Mouse (Mus musculus): Measurements from ENCODE around the gene Socs2.
"Not testable (repeated sequence)": the region's sequence is repeated elsewhere in the genome, so short reads cannot be mapped to it uniquely, and the experiment has no call there.

Gene Socs2

GRCm38 (mm10) chr10:95392073-95392472, 24.9 kb downstream of the Socs2 start:
- DNase-seq (ENCODE audit: low spot score) = no peak

DNA sequence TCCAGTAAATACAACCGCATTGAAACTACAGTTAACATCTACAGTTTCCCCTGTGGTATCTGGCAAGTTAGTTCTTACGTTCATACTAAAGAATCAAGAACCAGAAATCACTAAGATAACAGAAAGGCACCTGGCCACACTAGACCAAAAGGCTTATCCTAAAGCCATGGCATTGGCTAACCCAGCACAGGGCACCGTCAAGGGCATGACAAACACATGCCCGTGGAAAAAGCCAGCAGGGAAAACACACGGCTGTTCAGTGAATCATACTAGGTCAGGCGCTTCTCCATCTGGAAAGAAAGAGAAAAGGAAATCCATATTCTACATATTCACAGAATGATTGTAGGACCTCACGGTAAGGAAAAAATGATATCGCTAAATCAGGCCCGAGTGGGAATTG, 26.1 kb downstream of the Socs2 start:
- DNase-seq (ENCODE audit: low spot score) = no peak

- DNase-seq (ENCODE audit: low spot score) = not testable (repeated sequence)
Observed at GRCm38 (mm10) chr10:95389805-95390204, 27.2 kb downstream of the Socs2 start.

GRCm38 (mm10) chr10:95388821-95389477, 28.0 kb downstream of the Socs2 start:
- DNase-seq (ENCODE audit: low spot score) = no peak

GRCm38 (mm10) chr10:95386527-95386926, 30.5 kb downstream of the Socs2 start:
- no peak for DNase-seq (ENCODE audit: low spot score)

- peak; percentile 31 for DNase-seq (ENCODE audit: low spot score)
Observed at GRCm38 (mm10) chr10:95385801-95386203, 31.2 kb downstream of the Socs2 start.

DNA sequence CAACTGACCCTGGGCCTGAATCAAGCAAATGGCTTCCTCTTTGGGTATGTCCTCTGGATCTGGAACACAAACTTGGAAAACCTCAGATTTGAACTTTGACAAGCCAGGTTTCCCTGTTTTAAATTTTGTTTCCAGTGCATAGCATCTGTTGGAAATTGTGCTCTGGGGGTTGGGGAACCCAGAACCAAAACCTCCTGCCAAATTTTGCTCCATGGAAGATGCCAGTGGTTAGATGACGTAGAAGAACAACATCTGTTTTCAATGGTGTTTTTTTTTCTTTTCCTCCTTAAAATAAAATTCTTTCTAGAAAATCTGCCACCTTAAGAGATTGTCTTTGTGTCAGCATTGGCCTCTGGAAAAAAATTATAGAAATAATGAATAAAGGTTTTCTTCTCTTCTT, 31.9 kb downstream of the Socs2 start:
- no peak for DNase-seq (ENCODE audit: low spot score)

- DNase-seq (ENCODE audit: low spot score) = no peak
Observed at GRCm38 (mm10) chr10:95384446-95384845, 32.5 kb downstream of the Socs2 start.

- DNase-seq (ENCODE audit: low spot score) = no peak
Observed at GRCm38 (mm10) chr10:95373340-95373739, 43.6 kb downstream of the Socs2 start.

DNA sequence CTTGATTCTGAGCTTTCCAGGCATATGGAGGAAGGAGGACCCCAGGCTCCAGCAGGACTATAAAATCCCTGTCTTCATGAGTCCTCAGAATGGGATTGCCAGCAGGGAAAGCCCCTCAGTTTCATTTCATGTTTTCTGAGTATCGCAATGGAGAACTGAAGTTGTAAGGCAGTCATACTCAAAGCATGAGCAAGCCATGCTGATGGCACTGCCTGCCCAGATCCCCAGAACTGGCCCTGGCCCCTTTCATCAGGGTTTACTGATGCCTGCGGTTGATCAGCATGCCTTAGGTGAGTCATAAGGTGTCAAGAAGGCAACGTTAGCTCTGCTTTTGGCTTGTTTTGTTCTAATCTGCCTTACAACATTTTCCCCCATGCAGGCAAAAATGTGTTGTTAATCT, 45.0 kb downstream of the Socs2 start:
- no peak for DNase-seq (ENCODE audit: low spot score)

GRCm38 (mm10) chr10:95369190-95369589, 47.8 kb downstream of the Socs2 start:
- no peak for DNase-seq (ENCODE audit: low spot score)

DNA sequence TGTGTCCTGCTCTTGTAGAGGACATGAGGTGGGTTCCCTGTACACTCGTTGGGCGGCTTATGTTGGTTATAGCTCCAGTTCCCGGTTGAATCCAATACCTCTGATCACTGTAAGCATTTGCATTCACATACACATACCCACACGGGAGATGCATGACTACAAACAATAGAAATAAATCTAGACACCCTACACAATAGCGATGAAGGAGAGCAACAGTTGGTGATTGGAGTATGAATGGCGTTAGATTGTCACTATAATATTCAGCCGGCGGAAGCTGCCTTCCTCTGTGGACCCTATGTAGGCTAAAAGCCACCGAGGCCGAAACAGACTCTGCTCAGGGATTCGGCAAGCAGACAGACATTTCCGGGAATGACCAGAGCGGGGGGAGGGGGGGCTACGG, 48.8 kb downstream of the Socs2 start:
- no peak for DNase-seq (ENCODE audit: low spot score)

- no peak for DNase-seq (ENCODE audit: low spot score)
Observed at GRCm38 (mm10) chr10:95367661-95368089, 49.3 kb downstream of the Socs2 start.

DNA sequence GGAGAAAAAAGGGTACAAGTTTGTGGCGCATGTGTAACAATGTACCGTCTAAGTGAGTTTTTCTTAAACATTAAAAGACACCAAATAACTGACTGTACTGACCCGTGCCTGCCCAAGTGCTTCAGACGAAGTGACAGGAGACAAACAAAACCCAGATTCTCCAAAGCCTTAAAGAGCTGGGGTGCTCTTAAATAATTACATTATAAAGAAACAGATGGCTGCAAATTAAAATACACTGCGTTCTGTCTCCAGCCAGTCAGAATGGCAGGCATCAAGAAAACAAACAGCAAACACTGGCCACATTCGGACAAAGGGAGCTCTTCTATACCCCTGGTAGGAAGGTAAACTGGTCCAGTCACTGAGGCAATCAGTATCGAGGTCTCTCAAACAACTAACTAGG, 49.7 kb downstream of the Socs2 start:
- no peak for DNase-seq (ENCODE audit: low spot score)

DNA sequence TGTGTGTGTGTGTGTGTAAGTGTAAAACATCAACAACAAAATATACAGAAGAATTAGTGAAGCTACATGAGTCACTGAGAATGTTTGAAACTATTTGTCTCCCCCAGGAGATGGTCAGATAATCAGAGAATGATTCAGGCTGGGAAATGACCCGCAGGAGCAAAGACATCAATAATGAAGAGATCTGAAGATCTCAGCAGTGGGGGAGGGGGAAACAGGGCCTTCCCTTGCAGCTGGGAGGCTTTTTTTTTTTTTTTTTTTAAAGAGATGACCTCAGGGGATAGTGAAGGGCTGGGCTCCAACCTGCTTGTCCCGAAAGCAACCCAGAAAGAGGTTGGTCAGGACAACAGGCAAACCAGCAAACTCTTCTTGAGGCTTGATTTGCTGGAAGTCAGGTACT, 54.7 kb downstream of the Socs2 start:
- DNase-seq (ENCODE audit: low spot score) = no peak

GRCm38 (mm10) chr10:95361260-95361841, 55.6 kb downstream of the Socs2 start:
- DNase-seq (ENCODE audit: low spot score) = no peak

DNA sequence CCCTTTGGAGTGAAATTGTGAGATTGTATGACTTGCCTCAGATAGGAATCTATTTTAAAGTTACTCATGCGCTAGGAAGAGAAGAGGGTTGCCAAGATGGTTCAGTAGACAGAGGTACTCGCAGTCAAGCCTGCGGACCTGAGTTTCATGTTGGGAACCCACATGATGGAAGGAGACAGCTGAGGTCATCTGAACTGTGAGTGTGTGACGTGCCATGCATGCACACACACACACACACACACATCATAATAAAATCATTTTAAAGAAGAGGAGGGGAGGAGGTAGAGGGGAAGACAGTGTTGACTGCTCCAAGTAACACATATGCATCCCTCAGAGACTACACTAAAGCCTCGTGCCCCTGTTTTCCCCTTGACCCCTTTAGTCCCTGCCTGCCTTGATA, 56.9 kb downstream of the Socs2 start:
- no peak for DNase-seq (ENCODE audit: low spot score)

DNA sequence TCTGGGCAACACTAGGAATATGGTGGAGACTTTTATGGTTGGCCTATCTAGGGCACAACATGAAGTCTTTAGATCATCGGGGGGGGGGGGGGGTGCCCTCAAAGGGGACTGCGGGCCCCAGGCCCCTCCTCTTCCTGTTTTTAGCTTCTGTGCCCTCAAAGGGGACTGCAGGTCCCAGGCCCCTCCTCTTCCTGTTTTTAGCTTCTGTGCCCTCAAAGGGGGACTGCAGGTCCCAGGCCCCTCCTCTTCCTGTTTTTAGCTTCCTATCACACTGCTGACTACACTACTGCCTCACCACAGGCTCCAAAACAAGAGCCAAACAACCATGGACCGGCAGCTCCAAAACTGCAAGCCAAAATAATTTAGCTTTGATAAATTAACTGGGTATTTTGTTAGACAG, 59.3 kb downstream of the Socs2 start:
- DNase-seq (ENCODE audit: low spot score) = no peak

- DNase-seq (ENCODE audit: low spot score) = no peak
Observed at GRCm38 (mm10) chr10:95356711-95357110, 60.3 kb downstream of the Socs2 start.

- no peak for DNase-seq (ENCODE audit: low spot score)
Observed at GRCm38 (mm10) chr10:95355678-95356268, 61.2 kb downstream of the Socs2 start.

DNA sequence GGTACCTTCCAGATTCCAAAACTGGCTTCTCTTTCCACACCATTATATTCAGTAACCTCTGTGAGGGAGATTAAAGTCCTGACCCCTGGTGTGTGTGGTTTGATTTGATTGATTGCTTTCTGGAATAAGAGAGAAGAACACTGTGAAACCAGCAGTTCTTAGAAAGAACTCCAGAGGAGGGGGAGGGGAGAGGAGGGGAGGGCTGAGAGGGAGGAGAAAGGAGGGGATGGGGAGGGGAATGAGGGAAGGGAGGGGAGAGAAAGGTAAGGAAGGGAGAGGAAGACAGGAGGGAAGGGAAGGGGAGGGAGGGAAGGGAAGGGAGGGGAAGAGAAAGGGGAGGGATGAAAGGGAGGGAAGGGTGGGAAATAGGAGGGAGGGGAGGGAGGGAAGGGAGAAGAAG, 62.3 kb downstream of the Socs2 start:
- no peak for DNase-seq (ENCODE audit: low spot score)

DNA sequence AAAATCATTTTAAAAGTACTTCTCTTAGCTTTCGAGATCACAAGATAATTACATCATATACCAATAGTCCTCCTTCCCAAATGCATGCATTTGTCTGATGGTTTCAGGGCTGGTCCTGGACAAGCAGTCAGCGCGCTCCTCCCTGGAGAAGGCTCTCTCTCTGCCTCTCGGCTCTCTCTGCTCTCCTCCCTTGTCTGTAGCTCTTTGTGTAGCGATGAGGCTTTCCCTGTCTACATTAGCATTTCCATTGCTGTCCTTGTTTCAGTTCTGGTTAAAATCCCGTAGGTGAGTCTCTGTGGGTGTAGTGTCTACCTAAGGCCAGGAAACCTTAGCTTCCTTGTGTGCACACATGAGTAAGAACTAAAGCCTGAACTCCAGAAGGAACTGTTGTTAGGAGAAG, 62.9 kb downstream of the Socs2 start:
- no peak for DNase-seq (ENCODE audit: low spot score)

GRCm38 (mm10) chr10:95348457-95348856, 68.5 kb downstream of the Socs2 start:
- no peak for DNase-seq (ENCODE audit: low spot score)

DNA sequence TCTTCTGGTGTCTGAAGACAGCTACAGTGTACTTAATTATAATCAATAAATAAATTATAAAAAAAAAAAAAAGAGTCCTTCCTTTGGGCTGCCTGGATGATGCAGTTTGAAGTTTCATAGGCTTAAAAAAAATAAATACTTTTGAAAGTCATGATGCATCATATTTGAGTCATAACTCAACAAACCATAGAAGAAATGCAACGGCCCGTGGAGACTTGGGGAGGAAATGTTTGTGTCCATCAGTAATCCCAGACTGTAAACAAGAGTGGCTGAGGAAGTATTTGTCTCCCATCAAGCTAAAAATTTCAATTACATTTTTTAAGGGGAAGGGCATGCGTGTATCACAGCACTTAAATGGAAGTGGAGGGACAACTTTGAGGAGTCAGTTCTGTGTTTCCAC, 69.2 kb downstream of the Socs2 start:
- no peak for DNase-seq (ENCODE audit: low spot score)
